Mouse (Mus musculus) liver, embryonic 11.5 days (tissue): ENCODE measurements around the gene Rhcg. TPM values are rescaled to one million over a fixed set of nuclear protein-coding genes. Genes with fewer than 3 reads are reported as not detected.

Experiments
- ATAC-seq: fragments of 200-750 bp; cut with Nextera tagmentation; replicated peaks from 2 replicates; pipeline ENCODE4 v1.8.0; 2017; ENCODE audit warnings: moderate number of reproducible peaks, mild to moderate bottlenecking, moderate TSS enrichment, moderate library complexity; ENCODE audit not compliant: low FRiP score
- DNase-seq: peaks from one replicate; pipeline ENCODE4 v3.0.0-alpha.2; 2017; ENCODE audit warnings: low spot score
- H3K27ac ChIP-seq: fragments of 300-500 bp; sonication (generic); 2 replicates; pipeline ENCODE4 v1.5.1; 2014; ENCODE audit warnings: mild to moderate bottlenecking, low read depth, low read length, control low read depth
- H3K27me3 ChIP-seq: fragments of 300-500 bp; sonication (generic); replicated peaks from 2 replicates; pipeline ENCODE4 v1.6.1; 2014; ENCODE audit warnings: low read length, mixed read lengths; ENCODE audit not compliant: control insufficient read depth, insufficient read depth
- H3K36me3 ChIP-seq: fragments of 300-500 bp; sonication (generic); 2 replicates; pipeline ENCODE4 v1.6.1; 2014; ENCODE audit warnings: mild to moderate bottlenecking, low read length, moderate library complexity, mixed read lengths; ENCODE audit not compliant: control insufficient read depth, insufficient read depth
- H3K4me1 ChIP-seq: fragments of 300-500 bp; sonication (generic); replicated peaks from 2 replicates; pipeline ENCODE4 v1.6.1; 2014; ENCODE audit warnings: low read length, mixed read lengths; ENCODE audit not compliant: control insufficient read depth, insufficient read depth
- H3K4me2 ChIP-seq: fragments of 300-500 bp; sonication (generic); 2 replicates; pipeline ENCODE4 v1.6.1; 2014; ENCODE audit warnings: mild to moderate bottlenecking, control low read depth, moderate library complexity
- H3K4me3 ChIP-seq: fragments of 300-500 bp; sonication (generic); 2 replicates; pipeline ENCODE4 v1.5.1; 2014; ENCODE audit warnings: low read depth, low read length, control low read depth
- H3K9ac ChIP-seq: fragments of 300-500 bp; sonication (generic); 2 replicates; pipeline ENCODE4 v1.6.1; 2014; ENCODE audit warnings: low read depth, low read length, control low read depth
- H3K9me3 ChIP-seq: fragments of 300-500 bp; sonication (generic); 2 replicates; pipeline ENCODE4 v1.6.1; 2016; ENCODE audit warnings: low read length, inconsistent platforms, mixed read lengths; ENCODE audit not compliant: control insufficient read depth
- WGBS: fragments of 180-500 bp; shearing (Covaris S2); extraction: QIAGEN DNeasy Blood & Tissue Kit; methylation state at CpG from one replicate; pipeline ENCODE4 v1.1.7; 2014; 5-methylcytosine and 5-hydroxymethylcytosine counted together
- polyA plus RNA-seq: library from polyadenylated mRNA; unstranded; fragments of >200 nt; fragmentation: Nextera tagmentation; extraction: Ambion mirVana; gene quantifications from 2 replicates; pipeline ENCODE4 v1.2.1, GENCODE M21; 2014

The Rhcg gene
- polyA plus RNA-seq, 1 experiment from 2014 or later, result not detected

DNA sequence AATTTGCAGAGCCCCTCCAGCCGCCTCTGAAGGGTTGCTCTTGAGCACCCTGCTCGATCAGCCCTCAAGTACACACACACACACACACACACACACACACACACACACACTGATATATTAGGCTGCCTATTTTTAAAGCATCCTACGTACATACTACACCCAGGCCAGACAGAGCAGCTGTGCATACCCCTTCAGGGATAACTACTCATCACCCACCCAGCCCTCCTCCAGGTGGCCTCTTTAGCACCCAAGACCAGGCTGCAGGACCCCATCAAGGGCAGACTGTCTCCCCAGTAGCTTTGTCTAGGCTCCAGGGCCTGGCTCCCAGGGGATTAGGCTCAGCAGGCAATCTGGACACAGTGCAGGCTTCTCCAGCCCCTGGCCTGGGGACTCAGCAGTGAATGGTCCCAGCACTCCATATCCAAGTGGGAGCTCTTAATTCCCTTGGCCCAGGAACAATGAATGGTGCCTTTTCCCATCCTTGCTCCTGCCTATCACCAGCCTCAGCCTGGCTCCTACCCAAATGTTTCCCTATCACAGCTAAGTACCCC is 26.8 kb downstream of the Rhcg start:
- peaks cover 72% of the 10 kb centered on the region for H3K27me3 ChIP-seq
- H3K27ac ChIP-seq, result no peak overlapping the region
- H3K4me3 ChIP-seq, result no peak overlapping the region
- H3K9me3 ChIP-seq, result no peaks in the 10 kb centered on the region
- no peak for ATAC-seq
- WGBS, result 13% methylated on average over 3 of the region's 3 CpGs
- H3K36me3 ChIP-seq, result no peaks in the 10 kb centered on the region
- H3K4me2 ChIP-seq, result no peak overlapping the region
- no peak for DNase-seq
- H3K9ac ChIP-seq, result no peak overlapping the region
- H3K4me1 ChIP-seq, result no peaks in the 10 kb centered on the region; the same call in 1 of the 2 replicates

DNA sequence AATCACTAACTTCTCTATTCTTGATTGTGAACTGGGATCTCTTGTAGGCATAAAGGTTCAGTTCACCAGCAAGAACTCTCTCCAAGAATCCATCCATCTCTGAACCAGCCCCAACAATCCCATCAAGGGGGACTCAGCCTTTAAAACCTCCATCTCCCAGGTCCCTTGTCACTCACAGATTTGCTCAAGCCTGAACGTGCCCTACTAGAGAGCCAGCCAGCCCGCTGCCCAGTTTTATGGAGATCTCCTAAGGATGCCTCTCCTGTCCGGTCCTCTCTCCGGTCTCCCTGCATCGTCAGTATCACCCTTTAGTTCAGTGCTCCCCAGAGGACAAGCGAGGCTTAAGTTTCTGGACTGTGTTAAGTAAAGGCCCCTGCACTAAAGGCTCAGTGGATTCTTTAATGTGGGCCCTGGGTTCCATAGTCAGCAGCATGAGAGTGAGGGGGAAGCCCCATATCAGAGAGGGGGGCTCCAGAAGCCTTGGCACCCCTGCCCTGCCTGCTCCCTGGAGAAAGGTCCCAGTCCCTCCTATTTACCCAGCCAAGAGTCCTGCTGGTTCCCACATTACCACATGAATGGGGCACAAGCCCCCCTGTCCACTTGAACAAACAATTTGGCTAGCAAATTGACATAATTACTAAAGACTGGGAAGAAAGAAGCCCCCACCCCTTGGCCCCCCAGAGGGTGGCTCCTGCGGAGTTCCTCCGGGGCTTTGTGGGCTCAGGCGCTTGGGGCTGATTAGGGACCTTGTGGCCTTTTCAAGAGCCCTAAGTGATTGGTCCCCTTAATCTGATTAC is 27.5 kb downstream of the Rhcg start:
- Histone ChIP-seq H3K27ac (no peak overlapping the region), H3K36me3 (no peaks in the 10 kb centered on the region), H3K27me3 (peaks cover 72% of the 10 kb centered on the region), H3K9me3 (no peaks in the 10 kb centered on the region), H3K4me2 (no peak overlapping the region), H3K4me1 (no peaks in the 10 kb centered on the region; the same call in 1 of the 2 replicates), H3K9ac (no peak overlapping the region), H3K4me3 (no peak overlapping the region)
- no peak for DNase-seq
- no peak for ATAC-seq
- 18% methylated on average over 9 of the region's 9 CpGs for WGBS

DNA sequence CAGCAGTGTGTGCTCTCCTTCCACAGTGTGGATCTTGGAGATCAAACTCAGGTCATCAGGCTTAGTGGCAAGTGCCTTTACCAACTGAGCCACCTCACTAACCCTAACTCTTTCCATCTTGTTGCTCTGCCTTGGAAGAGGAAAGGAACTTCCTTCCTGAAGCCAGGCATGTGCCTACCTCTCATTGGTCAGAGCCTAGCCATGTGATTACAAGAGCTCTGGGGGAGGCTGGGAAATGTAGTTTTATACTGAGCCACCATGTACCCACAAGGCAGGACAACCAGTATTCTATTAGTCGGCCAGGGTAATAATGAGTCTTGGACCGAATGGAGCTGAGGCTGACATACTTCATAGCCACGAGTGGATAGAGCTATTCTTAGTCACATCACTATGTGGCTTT is 29.2 kb downstream of the Rhcg start:
- WGBS, result 77% methylated on average over 3 of the region's 3 CpGs
- H3K4me3 ChIP-seq, result no peak overlapping the region
- no peak overlapping the region for H3K4me2 ChIP-seq
- H3K27ac ChIP-seq, result no peak overlapping the region
- H3K4me1 ChIP-seq, result no peaks in the 10 kb centered on the region; the same call in 1 of the 2 replicates
- H3K27me3 ChIP-seq, result peaks cover 66% of the 10 kb centered on the region
- H3K36me3 ChIP-seq, result no peaks in the 10 kb centered on the region
- DNase-seq (no peak), ATAC-seq (no peak)
- no peaks in the 10 kb centered on the region for H3K9me3 ChIP-seq
- no peak overlapping the region for H3K9ac ChIP-seq

DNA sequence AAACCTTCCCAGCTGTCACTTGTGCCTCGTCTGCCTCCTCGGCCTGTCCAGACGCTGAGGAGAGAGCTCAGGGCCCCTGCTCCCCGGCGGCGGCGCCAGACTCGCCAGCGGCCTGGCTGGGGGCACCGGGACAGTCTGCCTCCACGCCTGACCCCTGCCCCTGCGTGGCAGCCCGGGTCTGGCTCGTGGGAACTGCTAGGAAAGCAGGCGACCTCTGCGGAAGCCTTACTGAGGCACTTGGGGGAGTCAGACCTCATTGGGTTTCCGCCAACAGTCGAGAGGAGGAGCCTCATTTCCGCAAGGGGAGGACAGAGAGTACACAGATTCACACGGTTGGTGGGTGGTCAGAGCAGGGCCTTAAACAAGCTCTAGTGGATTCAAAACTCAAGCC is 38.6 kb downstream of the Rhcg start:
- no peaks in the 10 kb centered on the region for H3K9me3 ChIP-seq
- DNase-seq (peak; percentile 54), ATAC-seq (no peak)
- H3K4me1 ChIP-seq, result peaks cover 9% of the 10 kb centered on the region
- peaks cover 69% of the 10 kb centered on the region for H3K27me3 ChIP-seq
- no peak overlapping the region for H3K27ac ChIP-seq
- H3K36me3 ChIP-seq, result no peaks in the 10 kb centered on the region
- peak overlapping the region; percentile 63 for H3K4me2 ChIP-seq
- WGBS, result 2% methylated on average over 20 of the region's 20 CpGs
- H3K4me3 ChIP-seq, result peak overlapping the region; percentile 22
- 0 out of 2 replicates have a peak overlapping the region, but pooled peaks have one; percentile 8 for H3K9ac ChIP-seq

DNA sequence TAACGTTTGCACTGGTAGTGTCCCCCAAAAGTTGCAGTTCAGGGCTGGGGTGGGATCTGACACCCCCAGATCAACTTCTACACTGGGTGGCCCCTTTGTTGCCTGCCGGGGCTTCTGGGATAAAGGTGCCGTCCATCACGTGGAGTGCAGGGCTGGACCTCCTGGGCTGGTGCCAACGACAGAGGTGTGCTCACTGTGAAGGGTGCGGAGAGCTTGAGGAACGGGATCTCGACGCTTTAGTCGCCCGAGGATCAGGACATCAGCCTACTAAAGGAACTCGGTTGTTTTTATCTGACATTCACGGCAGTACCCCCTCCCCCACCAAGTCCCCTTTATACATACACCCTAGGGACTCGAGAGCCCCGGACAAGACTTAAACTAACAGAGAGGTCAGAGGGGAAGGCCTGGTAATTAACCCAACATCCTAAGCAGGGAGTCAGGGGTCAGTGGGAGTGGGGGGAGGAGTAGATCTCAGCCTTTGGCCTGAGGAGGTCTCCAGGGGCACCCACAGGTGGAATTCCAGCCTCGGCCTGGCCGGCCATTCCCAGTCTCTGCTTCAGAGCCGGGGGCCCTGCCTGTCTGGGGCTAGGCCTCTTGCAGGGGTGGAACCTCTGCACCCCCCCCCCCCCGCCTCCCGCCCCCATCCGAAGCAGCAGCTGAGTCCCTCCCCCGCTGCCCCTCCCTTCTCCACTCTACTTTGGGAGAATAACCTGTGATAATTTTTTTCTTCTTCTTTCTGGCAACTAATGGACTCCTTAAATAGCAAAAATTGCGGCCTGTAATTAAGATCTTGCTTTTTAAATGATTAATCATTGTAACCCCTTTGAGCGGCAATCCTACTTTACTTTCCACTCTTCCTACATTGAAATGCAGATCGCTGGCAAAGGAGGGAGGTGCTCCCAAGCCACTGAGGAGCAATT is 39.3 kb downstream of the Rhcg start:
- Histone ChIP-seq H3K9ac (no peak overlapping the region), H3K36me3 (no peaks in the 10 kb centered on the region), H3K4me3 (peak overlapping the region; percentile 22), H3K27me3 (peaks cover 68% of the 10 kb centered on the region), H3K9me3 (no peaks in the 10 kb centered on the region), H3K4me2 (peak overlapping the region; percentile 63), H3K27ac (no peak overlapping the region), H3K4me1 (peaks cover 9% of the 10 kb centered on the region)
- ATAC-seq, result no peak
- no peak for DNase-seq
- 9% methylated on average over 23 of the region's 25 CpGs for WGBS

DNA sequence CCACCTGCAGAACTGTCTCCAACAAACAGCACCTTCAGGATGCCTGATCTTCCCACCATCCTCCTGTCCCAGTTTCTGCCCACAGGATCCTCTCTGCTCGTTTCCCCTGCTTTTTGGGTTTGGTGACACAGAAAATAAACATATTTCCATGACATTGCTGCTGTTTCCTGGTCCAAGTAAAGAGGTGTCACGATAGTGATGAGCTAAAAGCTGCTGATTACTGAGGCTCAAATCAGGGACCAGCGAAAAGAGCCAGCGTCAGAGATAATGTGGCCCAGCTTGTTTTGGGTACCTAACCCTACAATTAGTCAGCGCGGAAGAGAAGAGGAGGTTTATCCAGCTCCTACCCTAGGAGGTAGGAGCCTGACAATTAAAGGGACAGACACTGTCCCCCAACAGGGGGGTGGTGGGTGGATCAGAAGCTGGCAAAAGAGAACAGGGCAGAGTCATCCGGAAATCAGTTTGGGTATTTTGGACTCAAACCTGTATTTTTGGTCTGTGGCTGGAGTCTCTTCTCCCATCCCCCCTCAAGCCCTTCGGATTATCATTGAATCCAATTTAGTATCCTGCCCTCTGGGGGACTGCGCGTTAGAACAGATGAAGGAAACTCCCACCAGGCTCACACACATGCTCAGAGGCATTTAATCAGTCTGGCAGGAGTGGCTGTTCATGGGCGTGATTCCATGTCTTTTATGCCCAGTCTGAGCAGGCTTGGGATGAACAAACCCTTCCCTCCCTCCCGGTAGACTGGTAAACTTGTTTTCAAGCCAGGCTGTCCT is 40.2 kb downstream of the Rhcg start:
- H3K9ac ChIP-seq, result no peak overlapping the region
- peaks cover 71% of the 10 kb centered on the region for H3K27me3 ChIP-seq
- no peak overlapping the region for H3K4me2 ChIP-seq
- no peak for ATAC-seq
- no peaks in the 10 kb centered on the region for H3K9me3 ChIP-seq
- no peak overlapping the region for H3K4me3 ChIP-seq
- H3K36me3 ChIP-seq, result no peaks in the 10 kb centered on the region
- WGBS, result 8% methylated on average over 12 of the region's 12 CpGs
- DNase-seq, result no peak
- no peak overlapping the region for H3K27ac ChIP-seq
- H3K4me1 ChIP-seq, result peaks cover 9% of the 10 kb centered on the region

DNA sequence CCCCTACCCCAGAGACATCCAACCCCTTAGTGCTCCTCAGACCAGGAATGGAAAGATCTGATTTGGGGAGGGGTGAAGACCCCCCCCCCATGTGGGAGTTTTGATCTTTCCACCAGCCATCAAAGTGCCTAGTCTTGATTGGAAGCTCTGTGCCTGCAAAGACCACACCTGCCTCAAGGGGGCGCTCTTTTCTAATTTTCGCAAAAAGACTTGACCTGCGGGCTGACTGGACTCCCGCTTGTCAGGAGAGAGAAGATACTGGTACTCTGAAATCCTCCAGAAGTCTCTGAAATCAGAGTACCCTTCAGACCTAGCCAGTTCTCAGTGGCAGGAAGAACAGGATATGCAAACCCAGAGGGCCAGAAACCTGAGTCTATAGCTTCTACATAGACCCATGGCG is 40.8 kb downstream of the Rhcg start:
- 7% methylated on average over 5 of the region's 5 CpGs for WGBS
- no peak overlapping the region for H3K9ac ChIP-seq
- no peaks in the 10 kb centered on the region for H3K9me3 ChIP-seq
- ATAC-seq (no peak), DNase-seq (no peak)
- H3K4me3 ChIP-seq, result no peak overlapping the region
- H3K36me3 ChIP-seq, result no peaks in the 10 kb centered on the region
- H3K4me2 ChIP-seq, result no peak overlapping the region
- H3K27me3 ChIP-seq, result peaks cover 74% of the 10 kb centered on the region
- H3K4me1 ChIP-seq, result peaks cover 9% of the 10 kb centered on the region
- no peak overlapping the region for H3K27ac ChIP-seq

DNA sequence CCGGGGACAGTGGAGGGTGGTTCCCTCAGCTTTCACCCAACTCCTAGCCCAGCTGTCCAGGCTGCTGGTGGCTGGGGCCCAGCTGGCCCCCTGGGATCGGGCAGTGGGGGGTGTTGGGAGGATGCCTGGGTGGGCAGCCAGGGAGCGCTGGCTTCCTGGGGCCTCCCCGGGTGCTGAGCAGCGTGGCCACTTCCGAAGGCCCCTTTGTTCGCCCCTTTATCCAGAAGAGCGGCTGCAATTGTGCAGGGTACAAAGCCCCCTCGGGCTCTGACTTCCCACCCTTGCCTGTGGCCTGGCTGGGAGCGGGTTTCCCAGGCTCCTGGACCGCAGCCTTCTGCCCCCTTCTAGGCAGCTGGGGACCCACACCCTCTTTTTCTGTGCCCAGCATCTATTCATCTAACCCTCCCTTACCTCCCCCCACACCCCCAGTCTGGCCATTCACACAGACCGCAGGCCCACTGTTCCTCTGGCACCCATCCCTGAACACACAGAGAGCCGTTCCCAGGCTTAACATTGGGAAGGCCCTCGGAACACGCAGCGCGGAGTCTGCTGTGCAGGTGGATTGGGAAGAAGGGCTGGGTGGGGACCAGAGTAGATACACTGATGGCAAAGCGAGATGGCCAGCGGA is 45.2 kb downstream of the Rhcg start:
- DNase-seq, result no peak
- no peak for ATAC-seq
- H3K27ac ChIP-seq, result no peak overlapping the region
- H3K36me3 ChIP-seq, result no peaks in the 10 kb centered on the region
- H3K4me2 ChIP-seq, result no peak overlapping the region
- H3K27me3 ChIP-seq, result peaks cover 33% of the 10 kb centered on the region
- no peak overlapping the region for H3K9ac ChIP-seq
- no peaks in the 10 kb centered on the region for H3K4me1 ChIP-seq
- WGBS, result 74% methylated on average over 19 of the region's 19 CpGs
- no peaks in the 10 kb centered on the region for H3K9me3 ChIP-seq
- H3K4me3 ChIP-seq, result no peak overlapping the region
